Mouse (Mus musculus): ENCODE measurements around the gene Eef2kmt. TPM values are rescaled to one million over a fixed set of nuclear protein-coding genes. Genes with fewer than 3 reads are reported as not detected.
A peak's percentile ranks its signal among the peaks of the same experiment; 100 is the strongest.

Gene Eef2kmt
- polyA plus RNA-seq, 1 experiment: 9.4 TPM

- 83% methylated on average over 7 of the region's 7 CpGs for WGBS
- no peak overlapping the region for H3K4me3 ChIP-seq (replicated peaks; ENCODE audit: insufficient read depth, low read depth, low read length)
- TF ChIP-seq POLR2A (IDR thresholded peaks at IDR 0.05; ENCODE audit: borderline replicate concordance, insufficient read depth, low read length): no peak
- no peaks in the 10 kb centered on the region for H3K4me1 ChIP-seq (ENCODE audit: control insufficient read depth, insufficient read depth, low read length)
- no peak for DNase-seq
- no peaks in the 10 kb centered on the region for H3K27me3 ChIP-seq (ENCODE audit: control insufficient read depth, insufficient read depth, low read length)
- H3K27ac ChIP-seq (ENCODE audit: insufficient read depth, low read length): no peak overlapping the region
These were observed 8.1 kb upstream of the Eef2kmt start for GRCm38 (mm10) chr16:5263926-5264325.

GRCm38 (mm10) chr16:5263156-5263555 lies 7.4 kb upstream of the Eef2kmt start:
- WGBS: 91% methylated on average over 8 of the region's 8 CpGs
- H3K4me1 ChIP-seq (ENCODE audit: control insufficient read depth, insufficient read depth, low read length): no peaks in the 10 kb centered on the region
- no peak overlapping the region for H3K27ac ChIP-seq (ENCODE audit: insufficient read depth, low read length)
- DNase-seq: no peak
- H3K27me3 ChIP-seq (ENCODE audit: control insufficient read depth, insufficient read depth, low read length): no peaks in the 10 kb centered on the region
- no peak overlapping the region for H3K4me3 ChIP-seq (replicated peaks; ENCODE audit: insufficient read depth, low read depth, low read length)
- TF ChIP-seq CTCF (IDR thresholded peaks at IDR 0.05; ENCODE audit: borderline replicate concordance, insufficient read depth, low read depth, low read length) (no peak), POLR2A (IDR thresholded peaks at IDR 0.05; ENCODE audit: borderline replicate concordance, insufficient read depth, low read length) (no peak)

GRCm38 (mm10) chr16:5255081-5255740 lies 572 bp downstream of the Eef2kmt start:
- TF ChIP-seq POLR2A (IDR thresholded peaks at IDR 0.05; ENCODE audit: borderline replicate concordance, insufficient read depth, low read length): no peak
- peak overlapping the region; percentile 67 for H3K4me3 ChIP-seq (replicated peaks; ENCODE audit: insufficient read depth, low read depth, low read length)
- H3K27me3 ChIP-seq (ENCODE audit: control insufficient read depth, insufficient read depth, low read length): no peaks in the 10 kb centered on the region
- no peaks in the 10 kb centered on the region for H3K4me1 ChIP-seq (ENCODE audit: control insufficient read depth, insufficient read depth, low read length)
- DNase-seq: no peak
- H3K27ac ChIP-seq (ENCODE audit: insufficient read depth, low read length): no peak overlapping the region
- 5% methylated on average over 27 of the region's 27 CpGs for WGBS

- H3K27me3 ChIP-seq (ENCODE audit: control insufficient read depth, insufficient read depth, low read length): no peaks in the 10 kb centered on the region
- no peak overlapping the region for H3K4me3 ChIP-seq (replicated peaks; ENCODE audit: insufficient read depth, low read depth, low read length)
- peak; percentile 51 to 53 for DNase-seq
- TF ChIP-seq CTCF (IDR thresholded peaks at IDR 0.05; ENCODE audit: borderline replicate concordance, insufficient read depth, low read depth, low read length) (peak; percentile 73), POLR2A (IDR thresholded peaks at IDR 0.05; ENCODE audit: borderline replicate concordance, insufficient read depth, low read length) (no peak)
- WGBS: 10% methylated on average over 15 of the region's 15 CpGs
- no peak overlapping the region for H3K27ac ChIP-seq (ENCODE audit: insufficient read depth, low read length)
- no peaks in the 10 kb centered on the region for H3K4me1 ChIP-seq (ENCODE audit: control insufficient read depth, insufficient read depth, low read length)
These were observed 1.3 kb downstream of the Eef2kmt start for GRCm38 (mm10) chr16:5254346-5255025.

GRCm38 (mm10) chr16:5252260-5252659 lies 3.5 kb downstream of the Eef2kmt start:
- no peak for DNase-seq
- WGBS: 92% methylated on average over 2 of the region's 2 CpGs

GRCm38 (mm10) chr16:5250891-5251290 lies 4.9 kb downstream of the Eef2kmt start:
- no peaks in the 10 kb centered on the region for H3K27me3 ChIP-seq (ENCODE audit: control insufficient read depth, insufficient read depth, low read length)
- H3K4me1 ChIP-seq (ENCODE audit: control insufficient read depth, insufficient read depth, low read length): no peaks in the 10 kb centered on the region
- no peak for DNase-seq
- TF ChIP-seq CTCF (IDR thresholded peaks at IDR 0.05; ENCODE audit: borderline replicate concordance, insufficient read depth, low read depth, low read length) (no peak), POLR2A (IDR thresholded peaks at IDR 0.05; ENCODE audit: borderline replicate concordance, insufficient read depth, low read length) (no peak)
- WGBS: 88% methylated on average over 3 of the region's 3 CpGs
- H3K27ac ChIP-seq (ENCODE audit: insufficient read depth, low read length): no peak overlapping the region
- H3K4me3 ChIP-seq (replicated peaks; ENCODE audit: insufficient read depth, low read depth, low read length): no peak overlapping the region

More at GRCm38 (mm10) chr16:5252260-5252659, 3.5 kb downstream of the Eef2kmt start:
- H3K4me1 ChIP-seq (ENCODE audit: control insufficient read depth, insufficient read depth, low read length): no peaks in the 10 kb centered on the region
- H3K27me3 ChIP-seq (ENCODE audit: control insufficient read depth, insufficient read depth, low read length): no peaks in the 10 kb centered on the region
- H3K27ac ChIP-seq (ENCODE audit: insufficient read depth, low read length): no peak overlapping the region
- TF ChIP-seq POLR2A (IDR thresholded peaks at IDR 0.05; ENCODE audit: borderline replicate concordance, insufficient read depth, low read length) (no peak), CTCF (IDR thresholded peaks at IDR 0.05; ENCODE audit: borderline replicate concordance, insufficient read depth, low read depth, low read length) (no peak)
- H3K4me3 ChIP-seq (replicated peaks; ENCODE audit: insufficient read depth, low read depth, low read length): no peak overlapping the region

GRCm38 (mm10) chr16:5244411-5244810 lies 11.4 kb downstream of the Eef2kmt start:
- whole genome bisulfite sequencing: 10% methylated on average over 7 of the region's 7 CpGs
- Histone ChIP-seq H3K4me3 (replicated peaks; ENCODE audit: insufficient read depth, low read depth, low read length) (no peak overlapping the region), H3K4me1 (ENCODE audit: control insufficient read depth, insufficient read depth, low read length) (no peaks in the 10 kb centered on the region), H3K27ac (ENCODE audit: insufficient read depth, low read length) (no peak overlapping the region), H3K27me3 (ENCODE audit: control insufficient read depth, insufficient read depth, low read length) (no peaks in the 10 kb centered on the region)
- DNase-seq: peak; percentile 31 to 51
- TF ChIP-seq CTCF (IDR thresholded peaks at IDR 0.05; ENCODE audit: borderline replicate concordance, insufficient read depth, low read depth, low read length) (peak; percentile 70; the same call in 1 of the 2 replicates), POLR2A (IDR thresholded peaks at IDR 0.05; ENCODE audit: borderline replicate concordance, insufficient read depth, low read length) (no peak)

GRCm38 (mm10) chr16:5242882-5243281 lies 12.9 kb downstream of the Eef2kmt start:
- H3K4me3 ChIP-seq (replicated peaks; ENCODE audit: insufficient read depth, low read depth, low read length): no peak overlapping the region
- H3K27me3 ChIP-seq (ENCODE audit: control insufficient read depth, insufficient read depth, low read length): no peaks in the 10 kb centered on the region
- WGBS: 81% methylated on average over 6 of the region's 6 CpGs
- no peak overlapping the region for H3K27ac ChIP-seq (ENCODE audit: insufficient read depth, low read length)
- no peak for DNase-seq
- TF ChIP-seq POLR2A (IDR thresholded peaks at IDR 0.05; ENCODE audit: borderline replicate concordance, insufficient read depth, low read length) (no peak), CTCF (IDR thresholded peaks at IDR 0.05; ENCODE audit: borderline replicate concordance, insufficient read depth, low read depth, low read length) (no peak)
- H3K4me1 ChIP-seq (ENCODE audit: control insufficient read depth, insufficient read depth, low read length): no peaks in the 10 kb centered on the region
